Mouse (Mus musculus): ENCODE measurements around the gene Tgfb2. TPM values are rescaled to one million over a fixed set of nuclear protein-coding genes. Genes with fewer than 3 reads are reported as not detected.

Tgfb2 gene
- polyA plus RNA-seq, 1 experiment: 6.0 TPM

- no peak for TF ChIP-seq CTCF (IDR thresholded peaks at IDR 0.05; ENCODE audit: borderline replicate concordance, extremely low read depth, insufficient read depth, insufficient read length)
- TF ChIP-seq POLR2A (IDR thresholded peaks at IDR 0.05; ENCODE audit: borderline replicate concordance, extremely low read depth, insufficient read depth, insufficient read length, poor library complexity, severe bottlenecking): no peak
- no peak for DNase-seq (ENCODE audit: low read depth)
Observed at GRCm38 (mm10) chr1:186673166-186673565, 32.6 kb downstream of the Tgfb2 start.

- DNase-seq (ENCODE audit: low read depth): no peak
- TF ChIP-seq POLR2A (IDR thresholded peaks at IDR 0.05; ENCODE audit: borderline replicate concordance, extremely low read depth, insufficient read depth, insufficient read length, poor library complexity, severe bottlenecking) (no peak), CTCF (IDR thresholded peaks at IDR 0.05; ENCODE audit: borderline replicate concordance, extremely low read depth, insufficient read depth, insufficient read length) (no peak)
Observed at GRCm38 (mm10) chr1:186663412-186663811, 42.4 kb downstream of the Tgfb2 start.

DNA sequence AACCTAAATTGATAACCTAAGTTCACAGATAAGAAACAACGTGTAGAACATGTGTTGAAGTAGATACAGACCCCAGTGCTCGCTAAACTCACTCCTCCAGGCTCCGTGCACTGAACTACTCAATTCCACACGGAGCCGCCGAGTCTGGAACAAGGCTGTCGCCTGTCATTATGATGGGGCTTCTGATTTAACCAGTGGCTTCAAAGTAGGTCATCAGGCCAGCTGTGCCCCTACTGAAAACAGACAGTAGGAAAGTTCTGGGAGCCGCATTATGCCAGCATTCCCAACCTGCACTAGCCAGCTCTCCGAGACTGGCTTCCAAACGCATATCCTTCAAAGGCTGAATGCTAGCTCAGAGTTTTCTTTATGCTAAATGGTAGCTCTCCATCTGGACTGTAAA lies 42.8 kb downstream of the Tgfb2 start:
- DNase-seq (ENCODE audit: low read depth): no peak
- TF ChIP-seq CTCF (IDR thresholded peaks at IDR 0.05; ENCODE audit: borderline replicate concordance, extremely low read depth, insufficient read depth, insufficient read length): no peak
- no peak for TF ChIP-seq POLR2A (IDR thresholded peaks at IDR 0.05; ENCODE audit: borderline replicate concordance, extremely low read depth, insufficient read depth, insufficient read length, poor library complexity, severe bottlenecking)

GRCm38 (mm10) chr1:186661206-186661921 lies 44.4 kb downstream of the Tgfb2 start:
- DNase-seq (ENCODE audit: low read depth): peak; percentile 82
- TF ChIP-seq CTCF (IDR thresholded peaks at IDR 0.05; ENCODE audit: borderline replicate concordance, extremely low read depth, insufficient read depth, insufficient read length) (no peak), POLR2A (IDR thresholded peaks at IDR 0.05; ENCODE audit: borderline replicate concordance, extremely low read depth, insufficient read depth, insufficient read length, poor library complexity, severe bottlenecking) (no peak)

GRCm38 (mm10) chr1:186658783-186659182 lies 47.0 kb downstream of the Tgfb2 start:
- DNase-seq (ENCODE audit: low read depth): peak; percentile 85
- TF ChIP-seq POLR2A (IDR thresholded peaks at IDR 0.05; ENCODE audit: borderline replicate concordance, extremely low read depth, insufficient read depth, insufficient read length, poor library complexity, severe bottlenecking): no peak
- no peak for TF ChIP-seq CTCF (IDR thresholded peaks at IDR 0.05; ENCODE audit: borderline replicate concordance, extremely low read depth, insufficient read depth, insufficient read length)

DNA sequence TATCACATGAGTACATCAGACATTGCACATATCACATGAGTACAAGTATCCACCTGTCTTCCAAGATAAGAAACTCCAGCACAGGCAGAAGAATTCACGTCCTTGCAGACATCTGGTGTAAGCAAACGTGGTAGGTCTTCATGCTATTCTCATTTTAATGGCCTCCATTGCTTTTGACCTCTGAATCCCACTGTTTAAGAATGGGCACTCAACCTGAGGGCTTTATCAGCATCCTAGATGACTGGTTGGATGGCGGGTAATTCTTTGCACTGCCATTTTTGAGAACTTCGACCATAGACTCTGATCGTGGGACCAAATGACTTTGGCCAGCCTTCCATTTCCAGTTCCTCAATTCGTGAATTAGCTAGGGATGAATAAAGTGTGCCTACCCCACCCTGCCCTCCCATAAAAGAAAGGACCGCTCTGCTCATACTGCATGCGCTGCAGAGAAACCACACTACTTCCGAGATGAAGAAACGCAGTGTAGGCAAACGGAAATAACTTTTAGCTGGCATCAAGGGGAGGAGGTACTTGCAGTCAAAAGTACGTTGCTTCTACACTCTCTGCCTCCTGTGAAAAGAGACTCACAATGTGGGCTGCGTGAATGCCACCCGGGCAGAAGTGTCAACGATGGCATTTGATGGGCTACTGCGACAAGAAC lies 48.1 kb downstream of the Tgfb2 start:
- no peak for DNase-seq (ENCODE audit: low read depth)
- TF ChIP-seq CTCF (IDR thresholded peaks at IDR 0.05; ENCODE audit: borderline replicate concordance, extremely low read depth, insufficient read depth, insufficient read length) (no peak), POLR2A (IDR thresholded peaks at IDR 0.05; ENCODE audit: borderline replicate concordance, extremely low read depth, insufficient read depth, insufficient read length, poor library complexity, severe bottlenecking) (no peak)

DNA sequence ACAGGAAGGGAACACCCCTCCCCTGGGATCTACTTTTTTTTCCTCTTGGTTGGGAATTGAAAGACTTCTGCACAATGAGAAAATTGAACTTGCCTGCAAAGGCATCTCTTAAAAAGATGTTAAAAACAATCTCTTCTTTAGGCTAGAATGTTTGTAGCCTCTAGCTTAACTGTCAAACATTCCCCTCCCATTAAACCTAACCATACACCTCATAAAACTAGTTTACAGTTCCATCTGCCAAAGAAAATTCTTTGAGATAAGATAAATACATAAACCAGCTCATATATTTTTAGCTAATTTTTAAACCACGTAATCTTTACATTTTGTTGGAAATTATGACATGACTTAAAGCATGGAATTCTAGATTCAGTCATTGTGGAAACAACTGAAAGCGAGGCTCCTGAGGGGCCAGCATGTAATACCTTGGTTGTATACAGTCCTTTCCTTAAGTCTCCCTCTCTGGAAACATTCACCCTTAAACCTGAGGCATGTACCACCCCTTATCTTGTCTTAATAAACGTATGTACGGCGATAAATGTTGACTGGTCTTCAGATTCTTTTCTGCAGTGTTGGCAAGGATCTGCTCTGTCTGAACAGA lies 49.0 kb downstream of the Tgfb2 start:
- TF ChIP-seq POLR2A (IDR thresholded peaks at IDR 0.05; ENCODE audit: borderline replicate concordance, extremely low read depth, insufficient read depth, insufficient read length, poor library complexity, severe bottlenecking) (no peak), CTCF (IDR thresholded peaks at IDR 0.05; ENCODE audit: borderline replicate concordance, extremely low read depth, insufficient read depth, insufficient read length) (no peak)
- DNase-seq (ENCODE audit: low read depth): no peak

DNA sequence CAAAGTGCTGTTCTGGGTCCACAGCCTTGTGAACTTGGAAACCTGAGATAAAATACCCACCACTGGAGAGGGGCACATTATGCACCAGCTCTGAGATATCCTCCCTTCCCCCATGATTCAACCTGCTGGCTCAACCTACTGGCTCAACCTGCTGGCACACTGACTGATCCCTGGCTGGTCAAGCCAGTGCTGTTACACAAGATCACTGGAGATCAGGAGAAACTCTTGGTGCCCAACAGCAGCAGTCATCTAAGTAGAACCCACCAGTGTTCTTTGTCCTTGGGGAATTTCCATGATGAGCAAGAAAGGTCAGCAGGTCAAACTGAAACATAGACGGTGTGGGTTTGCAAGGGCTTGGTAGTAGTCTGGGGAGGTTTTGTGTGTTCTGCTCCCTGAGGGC lies 49.6 kb downstream of the Tgfb2 start:
- no peak for DNase-seq (ENCODE audit: low read depth)
- TF ChIP-seq POLR2A (IDR thresholded peaks at IDR 0.05; ENCODE audit: borderline replicate concordance, extremely low read depth, insufficient read depth, insufficient read length, poor library complexity, severe bottlenecking) (no peak), CTCF (IDR thresholded peaks at IDR 0.05; ENCODE audit: borderline replicate concordance, extremely low read depth, insufficient read depth, insufficient read length) (no peak)

GRCm38 (mm10) chr1:186655096-186655495 lies 50.7 kb downstream of the Tgfb2 start:
- peak; percentile 93 for DNase-seq (ENCODE audit: low read depth)
- TF ChIP-seq POLR2A (IDR thresholded peaks at IDR 0.05; ENCODE audit: borderline replicate concordance, extremely low read depth, insufficient read depth, insufficient read length, poor library complexity, severe bottlenecking) (no peak), CTCF (IDR thresholded peaks at IDR 0.05; ENCODE audit: borderline replicate concordance, extremely low read depth, insufficient read depth, insufficient read length) (peak; percentile 2; the same call in 1 of the 2 replicates)

- TF ChIP-seq CTCF (IDR thresholded peaks at IDR 0.05; ENCODE audit: borderline replicate concordance, extremely low read depth, insufficient read depth, insufficient read length) (no peak), POLR2A (IDR thresholded peaks at IDR 0.05; ENCODE audit: borderline replicate concordance, extremely low read depth, insufficient read depth, insufficient read length, poor library complexity, severe bottlenecking) (no peak)
Observed at GRCm38 (mm10) chr1:186652208-186652607, 53.6 kb downstream of the Tgfb2 start.

GRCm38 (mm10) chr1:186650011-186650410 lies 55.8 kb downstream of the Tgfb2 start:
- peak; percentile 69 for DNase-seq (ENCODE audit: low read depth)
- TF ChIP-seq CTCF (IDR thresholded peaks at IDR 0.05; ENCODE audit: borderline replicate concordance, extremely low read depth, insufficient read depth, insufficient read length): no peak
- TF ChIP-seq POLR2A (IDR thresholded peaks at IDR 0.05; ENCODE audit: borderline replicate concordance, extremely low read depth, insufficient read depth, insufficient read length, poor library complexity, severe bottlenecking): no peak

More at GRCm38 (mm10) chr1:186652208-186652607, 53.6 kb downstream of the Tgfb2 start:
- DNase-seq (ENCODE audit: low read depth): no peak
